Mouse (Mus musculus) MEL (cell line): ENCODE measurements around the gene Tmem216. TPM values are rescaled to one million over a fixed set of nuclear protein-coding genes. Genes with fewer than 3 reads are reported as not detected.

ENCODE experiments used
- DNase-seq: peaks from one replicate; pipeline ENCODE4 v3.0.0; 2011; ENCODE audit warnings: low read depth, low spot score
- H3K27ac ChIP-seq: 2 replicates; pipeline ENCODE4 v1.5.1; 2012; ENCODE audit warnings: low read depth, mild to moderate bottlenecking, control low read depth, low read length, moderate library complexity; ENCODE audit not compliant: control insufficient read depth
- H3K27me3 ChIP-seq, 2 experiments: fragments of 150-350 bp in 1 of 2; sonication (generic) in 1 of 2; 2 replicates each; pipeline ENCODE4 v1.6.1; 2012; ENCODE audit warnings: low read length in 2 of 2, mild to moderate bottlenecking in 2 of 2, improper control_type of control experiment in 1 of 2, moderate library complexity in 1 of 2; ENCODE audit not compliant: insufficient read depth in 2 of 2, control insufficient read depth in 1 of 2
- H3K36me3 ChIP-seq, 2 experiments: 2 replicates each; pipeline ENCODE4 v1.6.1; 2012 to 2014; ENCODE audit warnings: low read length in 2 of 2, improper control_type of control experiment in 1 of 2, inconsistent platforms in 1 of 2, mild to moderate bottlenecking in 1 of 2; ENCODE audit not compliant: insufficient read depth in 2 of 2, control insufficient read depth in 1 of 2
- H3K4me1 ChIP-seq, 2 experiments: fragments of 150-350 bp in 1 of 2; sonication (generic) in 1 of 2; 2 replicates each; pipeline ENCODE4 v1.6.1; 2012; ENCODE audit warnings: low read length in 2 of 2, improper control_type of control experiment in 1 of 2, mild to moderate bottlenecking in 1 of 2; ENCODE audit not compliant: insufficient read depth in 2 of 2, control insufficient read depth in 1 of 2
- H3K4me3 ChIP-seq, 2 experiments: fragments of 150-350 bp in 1 of 2; sonication (generic) in 1 of 2; 2 replicates each; pipeline ENCODE4 v1.5.1; 2012; ENCODE audit warnings: low read depth in 2 of 2, low read length in 2 of 2, mild to moderate bottlenecking in 2 of 2, moderate library complexity in 2 of 2, control low read depth in 1 of 2, improper control_type of control experiment in 1 of 2; ENCODE audit not compliant: control insufficient read depth in 1 of 2, insufficient read depth in 1 of 2
- H3K79me2 ChIP-seq: 2 replicates; pipeline ENCODE4 v1.6.1; 2012; ENCODE audit warnings: mild to moderate bottlenecking, low read length, moderate library complexity; ENCODE audit not compliant: control insufficient read depth, poor library complexity, insufficient read depth
- H3K9ac ChIP-seq: 2 replicates; pipeline ENCODE4 v1.6.1; 2012; ENCODE audit warnings: low read depth, mild to moderate bottlenecking, control low read depth, low read length, moderate library complexity; ENCODE audit not compliant: control insufficient read depth, poor library complexity, severe bottlenecking
- H3K9me3 ChIP-seq: fragments of 150-350 bp; sonication (generic); replicated peaks from 2 replicates; pipeline ENCODE4 v1.6.1; 2012; ENCODE audit warnings: mild to moderate bottlenecking, low read length, improper control_type of control experiment, moderate library complexity; ENCODE audit not compliant: insufficient read depth
- CHD1 ChIP-seq: IDR thresholded peaks from 2 replicates; pipeline ENCODE4 v1.6.1; 2012; ENCODE audit warnings: low read depth, mild to moderate bottlenecking, inconsistent platforms, low read length, improper control_type of control experiment
- CHD2 ChIP-seq: IDR thresholded peaks from 2 replicates; pipeline ENCODE4 v1.6.1; 2011; ENCODE audit warnings: low read length, improper control_type of control experiment
- CTCF ChIP-seq, 3 experiments: IDR thresholded peaks in 2 of 3; conservative IDR thresholded peaks in 1 of 3; 2 replicates each; pipeline ENCODE4 v1.5.1; 2011 to 2012; ENCODE audit warnings: low read length in 3 of 3, low read depth in 2 of 3, mild to moderate bottlenecking in 2 of 3, improper control_type of control experiment in 1 of 3, inconsistent platforms in 1 of 3, mixed read lengths in 1 of 3, moderate library complexity in 1 of 3; ENCODE audit not compliant: control insufficient read depth in 1 of 3, insufficient read depth in 1 of 3, poor library complexity in 1 of 3, severe bottlenecking in 1 of 3
- E2F4 ChIP-seq: IDR thresholded peaks from 2 replicates; pipeline ENCODE4 v1.6.1; 2011; ENCODE audit warnings: low read depth, low read length, improper control_type of control experiment, borderline replicate concordance
- ELF1 ChIP-seq: IDR thresholded peaks from 2 replicates; pipeline ENCODE4 v1.6.1; 2014; ENCODE audit warnings: low read depth, mild to moderate bottlenecking, inconsistent platforms, low read length, improper control_type of control experiment, moderate library complexity
- EP300 ChIP-seq, 2 experiments: IDR thresholded peaks; 2 replicates each; pipeline ENCODE4 v1.6.1; 2011; ENCODE audit warnings: improper control_type of control experiment in 2 of 2, low read length in 2 of 2, low read depth in 1 of 2, mild to moderate bottlenecking in 1 of 2
- ETS1 ChIP-seq: IDR thresholded peaks from 2 replicates; pipeline ENCODE4 v1.6.1; 2012; ENCODE audit warnings: low read depth, mild to moderate bottlenecking, inconsistent platforms, low read length, improper control_type of control experiment, moderate library complexity
- GABPA ChIP-seq: IDR thresholded peaks from 2 replicates; pipeline ENCODE4 v1.6.1; 2012; ENCODE audit warnings: low read depth, mild to moderate bottlenecking, inconsistent platforms, low read length, improper control_type of control experiment, moderate library complexity
- GATA1 ChIP-seq: IDR thresholded peaks from 2 replicates; pipeline ENCODE4 v1.6.1; 2011; ENCODE audit warnings: low read depth, low read length, improper control_type of control experiment
- HCFC1 ChIP-seq: IDR thresholded peaks from 2 replicates; pipeline ENCODE4 v1.6.1; 2012; ENCODE audit warnings: low read depth, mild to moderate bottlenecking, inconsistent platforms, low read length, improper control_type of control experiment, moderate library complexity
- KAT2A ChIP-seq: conservative IDR thresholded peaks from 2 replicates; pipeline ENCODE4 v1.6.1; 2012; ENCODE audit warnings: low read depth, low read length, improper control_type of control experiment, inconsistent platforms
- MAZ ChIP-seq: IDR thresholded peaks from 2 replicates; pipeline ENCODE4 v1.6.1; 2012; ENCODE audit warnings: low read depth, mild to moderate bottlenecking, inconsistent platforms, low read length, improper control_type of control experiment
- MEF2A ChIP-seq: IDR thresholded peaks from 2 replicates; pipeline ENCODE4 v1.6.1; 2014; ENCODE audit warnings: low read depth, mild to moderate bottlenecking, inconsistent platforms, low read length, improper control_type of control experiment; ENCODE audit not compliant: poor library complexity, insufficient replicate concordance, severe bottlenecking; ENCODE audit errors: extremely low read depth
- MXI1 ChIP-seq: IDR thresholded peaks from 2 replicates; pipeline ENCODE4 v1.6.1; 2011; ENCODE audit warnings: mild to moderate bottlenecking, low read depth, low read length, improper control_type of control experiment
- NRF1 ChIP-seq: IDR thresholded peaks from 2 replicates; pipeline ENCODE4 v1.6.1; 2014; ENCODE audit warnings: low read depth, mild to moderate bottlenecking, inconsistent platforms, low read length, improper control_type of control experiment, moderate library complexity; ENCODE audit not compliant: poor library complexity, insufficient read depth, severe bottlenecking
- POLR2A ChIP-seq, 2 experiments: IDR thresholded peaks; 2 replicates each; pipeline ENCODE4 v1.6.1; 2011 to 2012; ENCODE audit warnings: low read length in 2 of 2, mild to moderate bottlenecking in 2 of 2, control low read depth in 1 of 2, improper control_type of control experiment in 1 of 2, low read depth in 1 of 2, moderate library complexity in 1 of 2; ENCODE audit not compliant: control insufficient read depth in 1 of 2, insufficient read depth in 1 of 2, poor library complexity in 1 of 2
- POLR2AphosphoS5 ChIP-seq: IDR thresholded peaks from 2 replicates; pipeline ENCODE4 v1.6.1; 2012; ENCODE audit warnings: low read depth, borderline replicate concordance, mild to moderate bottlenecking, inconsistent platforms, low read length, moderate library complexity, mixed read lengths
- RAD21 ChIP-seq: IDR thresholded peaks from 2 replicates; pipeline ENCODE4 v1.6.1; 2011; ENCODE audit warnings: mild to moderate bottlenecking, low read depth, low read length, improper control_type of control experiment
- SIN3A ChIP-seq: IDR thresholded peaks from 2 replicates; pipeline ENCODE4 v1.6.1; 2012; ENCODE audit warnings: low read length, improper control_type of control experiment, inconsistent platforms
- SMC3 ChIP-seq: IDR thresholded peaks from 2 replicates; pipeline ENCODE4 v1.6.1; 2011; ENCODE audit warnings: low read depth, low read length, improper control_type of control experiment
- TAL1 ChIP-seq: IDR thresholded peaks from 2 replicates; pipeline ENCODE4 v1.6.1; 2012; ENCODE audit warnings: mild to moderate bottlenecking, inconsistent platforms, low read length, moderate library complexity, mixed read lengths
- UBTF ChIP-seq: IDR thresholded peaks from 2 replicates; pipeline ENCODE4 v1.6.1; 2012; ENCODE audit warnings: low read depth, mild to moderate bottlenecking, inconsistent platforms, low read length, improper control_type of control experiment, moderate library complexity, borderline replicate concordance; ENCODE audit not compliant: insufficient read depth
- USF1 ChIP-seq: IDR thresholded peaks from 2 replicates; pipeline ENCODE4 v1.6.1; 2014; ENCODE audit warnings: low read depth, mild to moderate bottlenecking, inconsistent platforms, low read length, improper control_type of control experiment, moderate library complexity
- USF2 ChIP-seq, 2 experiments: IDR thresholded peaks; 2 replicates each; pipeline ENCODE4 v1.6.1; 2011 to 2012; ENCODE audit warnings: improper control_type of control experiment in 2 of 2, low read length in 2 of 2, borderline replicate concordance in 1 of 2, inconsistent platforms in 1 of 2, low read depth in 1 of 2, mild to moderate bottlenecking in 1 of 2; ENCODE audit not compliant: insufficient read depth in 1 of 2
- ZC3H11A ChIP-seq: IDR thresholded peaks from 2 replicates; pipeline ENCODE4 v1.6.1; 2012; ENCODE audit warnings: low read depth, mild to moderate bottlenecking, inconsistent platforms, low read length, improper control_type of control experiment
- ZNF384 ChIP-seq: IDR thresholded peaks from 2 replicates; pipeline ENCODE4 v1.6.1; 2012; ENCODE audit warnings: low read depth, mild to moderate bottlenecking, inconsistent platforms, low read length, improper control_type of control experiment
- polyA plus RNA-seq, 2 experiments: library from polyadenylated mRNA; stranded (reverse) in 1 of 2; unstranded in 1 of 2; fragments of >175 nt in 1 of 2; fragments of >200 nt in 1 of 2; gene quantifications; 2 replicates each; pipeline versions ENCODE4 v1.2.1 to v1.2.4; 2012; ENCODE audit warnings: low replicate concordance in 2 of 2, low read depth in 1 of 2; ENCODE audit not compliant: insufficient read length in 2 of 2, insufficient read depth in 1 of 2, missing spikeins in 1 of 2
- total RNA-seq: library from RNA; depleted of rRNA; stranded (reverse); fragments of 300-350 nt; gene quantifications from 2 replicates; pipeline ENCODE4 v1.2.3, GENCODE M21; 2012

The Tmem216 gene
- total and polyA plus RNA-seq, 3 experiments = 48.0 to 48.1 TPM; not detected in 1

- no peak for TF ChIP-seq MAZ
- peak; percentile 14 to 74; a peak in 2 of 4 replicates for TF ChIP-seq EP300 (IDR thresholded peaks at IDR 0.05; ENCODE audit: low read depth in 1 of 2, low read length in 2 of 2)
- no peak for TF ChIP-seq USF1
- peak; percentile 72 for TF ChIP-seq GATA1
- no peak for TF ChIP-seq ELF1
- TF ChIP-seq CTCF (IDR thresholded peaks at IDR 0.05 in 2 of 3, conservative IDR thresholded peaks at IDR 0.05 in 1 of 3; ENCODE audit: control insufficient read depth in 1 of 3, insufficient read depth in 1 of 3, low read depth in 2 of 3, low read length in 3 of 3, poor library complexity in 1 of 3, severe bottlenecking in 1 of 3) = no peak
Measured at GRCm38 (mm10) chr19:10561558-10562314, 5.7 kb upstream of the Tmem216 start (continued).

GRCm38 (mm10) chr19:10560108-10560507, 4.1 kb upstream of the Tmem216 start:
- H3K27ac ChIP-seq = no peak overlapping the region
- H3K4me3 ChIP-seq = no peak overlapping the region
- TF ChIP-seq ZNF384 = peak; percentile 59; the same call in 1 of the 2 replicates
- no peak for TF ChIP-seq POLR2A (IDR thresholded peaks at IDR 0.05; ENCODE audit: control insufficient read depth in 1 of 2, insufficient read depth in 1 of 2, low read depth in 1 of 2, low read length in 2 of 2, poor library complexity in 1 of 2)
- TF ChIP-seq ZC3H11A = peak; percentile 38; the same call in 1 of the 2 replicates
- TF ChIP-seq ETS1 = no peak
- TF ChIP-seq NRF1 = no peak
- no peak for TF ChIP-seq GABPA
- TF ChIP-seq RAD21 = peak; percentile 57
- TF ChIP-seq USF1 = no peak
- TF ChIP-seq CTCF (IDR thresholded peaks at IDR 0.05 in 2 of 3, conservative IDR thresholded peaks at IDR 0.05 in 1 of 3; ENCODE audit: control insufficient read depth in 1 of 3, insufficient read depth in 1 of 3, low read depth in 2 of 3, low read length in 3 of 3, poor library complexity in 1 of 3, severe bottlenecking in 1 of 3) = peak in 1 of 3 experiments; percentile 51; a peak in 3 of 6 replicates
- TF ChIP-seq MEF2A = no peak
- no peak for TF ChIP-seq CHD2
- TF ChIP-seq MXI1 = no peak
- no peak for TF ChIP-seq TAL1
- no peak for TF ChIP-seq GATA1
- no peak for TF ChIP-seq UBTF
- TF ChIP-seq E2F4 = no peak
- TF ChIP-seq MAZ = no peak
- TF ChIP-seq HCFC1 = no peak
- no peak for TF ChIP-seq USF2 (IDR thresholded peaks at IDR 0.05; ENCODE audit: borderline replicate concordance in 1 of 2, insufficient read depth in 1 of 2, low read depth in 1 of 2, low read length in 2 of 2)
- no peak for TF ChIP-seq SIN3A
- no peak for TF ChIP-seq POLR2AphosphoS5
- no peak for TF ChIP-seq ELF1
- TF ChIP-seq SMC3 = peak; percentile 41
- TF ChIP-seq KAT2A = no peak
- TF ChIP-seq CHD1 = no peak
- peaks cover 0 to 10% of the 10 kb centered on the region in 2 experiments; a peak in 2 of 4 replicates for H3K36me3 ChIP-seq
- H3K9ac ChIP-seq = no peak overlapping the region
- peaks cover 2% of the 10 kb centered on the region; the same call in 1 of the 2 replicates for H3K79me2 ChIP-seq
- H3K4me1 ChIP-seq = peaks cover 0 to 17% of the 10 kb centered on the region in 2 experiments; a peak in 2 of 4 replicates
- no peaks in the 10 kb centered on the region for H3K9me3 ChIP-seq
- no peak for DNase-seq
- no peaks in the 10 kb centered on the region for H3K27me3 ChIP-seq
